Mouse (Mus musculus): Measurements from ENCODE around the gene Ube2a.

DNA sequence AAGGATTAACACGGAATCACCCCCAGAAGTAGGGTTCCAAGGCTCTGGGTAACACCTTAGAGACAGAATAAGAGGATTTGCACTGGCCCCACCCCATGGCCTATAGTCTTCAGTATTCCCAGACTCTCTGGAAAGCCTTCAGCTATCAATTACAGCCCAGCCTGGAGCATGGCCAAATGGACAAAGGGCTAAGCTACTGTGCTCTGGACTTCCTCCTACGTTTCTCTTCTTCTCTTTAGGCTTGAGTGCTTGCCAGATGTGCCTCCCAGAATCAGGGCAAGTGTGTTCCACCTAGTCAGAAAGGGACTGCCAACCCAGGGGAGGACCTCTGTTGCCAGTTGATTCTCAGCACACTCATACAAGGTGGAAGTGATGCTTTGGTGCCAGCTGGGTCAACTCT, 48.7 kb upstream of the Ube2a start:
- no peak for TF ChIP-seq CTCF (IDR thresholded peaks at IDR 0.05; ENCODE audit: control insufficient read depth, insufficient read depth, insufficient read length)
- TF ChIP-seq MYOD1 (IDR thresholded peaks at IDR 0.05; ENCODE audit: control insufficient read depth, insufficient read length, low read depth), result no peak

All from C2C12 (cell line).